Mouse (Mus musculus) megakaryocyte, embryonic 14.5 days (primary cell): ENCODE data around the gene Ncapg.

Source experiments
- FLI1 ChIP-seq: IDR thresholded peaks from 2 replicates; pipeline ENCODE4 v1.6.1; 2012; ENCODE audit warnings: low read length, inconsistent platforms, mixed read lengths
- GATA1 ChIP-seq: IDR thresholded peaks from 3 replicates; pipeline ENCODE4 v1.6.1; 2012; ENCODE audit warnings: mixed read lengths, low read length, inconsistent platforms, borderline replicate concordance

GRCm38 (mm10) chr5:45639715-45640092 is 30.0 kb upstream of the Ncapg start:
- no peak for TF ChIP-seq GATA1
- no peak for TF ChIP-seq FLI1
